Mouse (Mus musculus) CH12.LX (cell line): ENCODE results near the gene Ndufs4.

Experiments used
- CTCF ChIP-seq, 2 experiments: IDR thresholded peaks in 1 of 2; conservative IDR thresholded peaks in 1 of 2; 2 replicates each; pipeline ENCODE4 v1.5.1; 2011 to 2012; ENCODE audit warnings: low read depth in 2 of 2, low read length in 2 of 2, improper control_type of control experiment in 1 of 2, inconsistent platforms in 1 of 2, mild to moderate bottlenecking in 1 of 2, moderate library complexity in 1 of 2
- POLR2A ChIP-seq: IDR thresholded peaks from 2 replicates; pipeline ENCODE4 v1.6.1; 2011; ENCODE audit warnings: low read depth, mild to moderate bottlenecking, improper control_type of control experiment, low read length

DNA sequence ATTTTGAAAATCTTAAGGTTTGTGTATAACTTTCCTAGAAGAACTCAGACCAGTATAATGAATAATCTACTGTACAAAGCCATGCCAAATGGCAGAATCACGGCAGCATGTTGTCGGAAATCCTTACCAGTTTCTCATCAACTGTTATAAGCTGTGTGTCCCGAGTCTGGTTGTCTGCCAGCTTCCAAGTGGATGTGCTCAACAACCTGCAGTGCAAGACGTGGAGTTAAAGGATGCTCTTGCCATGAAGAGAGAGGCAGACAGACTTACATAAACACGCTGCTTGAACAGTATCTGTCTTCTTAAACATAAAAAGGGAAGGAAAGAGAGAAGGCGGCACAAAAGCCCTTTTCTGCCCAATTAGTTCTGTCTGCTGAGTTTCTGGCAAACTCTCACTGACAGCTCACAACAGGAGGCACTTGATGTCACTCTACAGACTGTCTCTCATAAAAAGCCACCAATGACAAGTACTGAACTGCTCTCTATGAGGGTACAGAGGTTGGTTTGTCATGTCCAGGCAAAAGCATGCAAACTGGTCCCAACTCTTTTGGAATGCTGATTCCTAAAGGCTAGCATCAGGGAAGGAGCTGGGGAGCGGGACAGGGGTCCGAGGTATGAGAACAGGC is 36.6 kb downstream of the Ndufs4 start:
- TF ChIP-seq CTCF (conservative IDR thresholded peaks at IDR 0.05 in 1 of 2, IDR thresholded peaks at IDR 0.05 in 1 of 2; ENCODE audit: low read depth in 2 of 2, low read length in 2 of 2) (no peak), POLR2A (no peak)
